Comparison of ENCODE assay signal across 7 mouse cellular contexts in genomic region chr1:74237671-74238070, GRCm38 (mm10). TPM values are rescaled to one million over a fixed set of nuclear protein-coding genes. Genes with fewer than 3 reads are reported as not detected.
DNase-seq lines count a peak whose midpoint lies in the region; ATAC-seq and TF ChIP-seq lines count a peak whose summit lies in the region.

No protein-coding gene starts in this region.

- peak overlapping the region; percentile 68 for H3ac ChIP-seq in C2C12 (ENCODE audit: control insufficient read depth, insufficient read length, low read depth)

- peak overlapping the region; percentile 82 for H3K4me2 ChIP-seq in forebrain, embryonic 16.5 days (ENCODE audit: low read length)
- peak overlapping the region; percentile 85 for H3K4me2 ChIP-seq in liver, embryonic 15.5 days

- H3K27ac ChIP-seq in forebrain, embryonic 16.5 days (ENCODE audit: low read length) = no peak overlapping the region; the same call in 1 of the 2 replicates
- peak overlapping the region; percentile 96 for H3K27ac ChIP-seq in liver, embryonic 15.5 days (replicated peaks)

- no peaks in the 10 kb centered on the region for H3K9me3 ChIP-seq in forebrain, embryonic 16.5 days (ENCODE audit: control insufficient read depth, low read length)
- no peaks in the 10 kb centered on the region for H3K9me3 ChIP-seq in liver, embryonic 15.5 days (replicated peaks)

- no peak for ATAC-seq in forebrain, embryonic 16.5 days
- ATAC-seq in liver, embryonic 15.5 days (ENCODE audit: insufficient read depth) = no peak

- H3K36me3 ChIP-seq in C2C12 (ENCODE audit: control insufficient read depth, insufficient read depth) = peaks cover 6% of the 10 kb centered on the region
- no peaks in the 10 kb centered on the region for H3K36me3 ChIP-seq in forebrain, embryonic 16.5 days (ENCODE audit: control insufficient read depth, insufficient read depth)
- H3K36me3 ChIP-seq in liver, embryonic 15.5 days (replicated peaks) = no peaks in the 10 kb centered on the region; the same call in 1 of the 2 replicates

- peaks cover 58% of the 10 kb centered on the region for H3K79me3 ChIP-seq in C2C12 (ENCODE audit: low read depth)

- 39% methylated on average over 5 of the region's 5 CpGs for WGBS in forebrain, embryonic 16.5 days
- 7% methylated on average over 5 of the region's 5 CpGs for WGBS in liver, embryonic 15.5 days (ENCODE audit: insufficient replicate concordance)

- H3K4me3 ChIP-seq in C2C12 (ENCODE audit: insufficient read depth, poor library complexity, severe bottlenecking) = peak overlapping the region; percentile 92
- peak overlapping the region; percentile 99 for H3K4me3 ChIP-seq in forebrain, embryonic 16.5 days (replicated peaks; ENCODE audit: low read length)
- peak overlapping the region; percentile 92 for H3K4me3 ChIP-seq in liver, embryonic 15.5 days (replicated peaks)

- peaks cover 31% of the 10 kb centered on the region for H3K4me1 ChIP-seq in forebrain, embryonic 16.5 days (replicated peaks; ENCODE audit: control insufficient read depth, insufficient read depth, low read length)
- peaks cover 58% of the 10 kb centered on the region for H3K4me1 ChIP-seq in liver, embryonic 15.5 days (replicated peaks)

- TF ChIP-seq CTCF in C2C12 (IDR thresholded peaks at IDR 0.05; ENCODE audit: control insufficient read depth, insufficient read depth, insufficient read length) = no peak

- H3K9ac ChIP-seq in forebrain, embryonic 16.5 days (replicated peaks; ENCODE audit: low read depth, low read length) = peak overlapping the region; percentile 91
- peak overlapping the region; percentile 93 for H3K9ac ChIP-seq in liver, embryonic 15.5 days

- DNase-seq in 416B (ENCODE audit: low read depth) = peak; percentile 59
- DNase-seq in frontal cortex, postnatal 36 days (ENCODE audit: low spot score in 2 of 2) = no peak
- no peak for DNase-seq in gastrocnemius, postnatal 10 days
- no peak for DNase-seq in cerebellum, adult 8-10 months

- H3K27me3 ChIP-seq in C2C12 (ENCODE audit: control insufficient read depth, insufficient read depth, insufficient read length) = no peaks in the 10 kb centered on the region
- no peaks in the 10 kb centered on the region for H3K27me3 ChIP-seq in forebrain, embryonic 16.5 days (replicated peaks; ENCODE audit: control insufficient read depth, insufficient read depth, low read length)
- no peaks in the 10 kb centered on the region for H3K27me3 ChIP-seq in liver, embryonic 15.5 days

- H3K79me2 ChIP-seq in C2C12 (ENCODE audit: control insufficient read depth, insufficient read depth) = peaks cover 63% of the 10 kb centered on the region

TF ChIP-seq in C2C12, 6 proteins besides CTCF, POLR2A, EP300 and RAD21:
- TF ChIP-seq CEBPB (IDR thresholded peaks at IDR 0.05; ENCODE audit: low read depth) (no peak), FOSL1 (IDR thresholded peaks at IDR 0.05; ENCODE audit: insufficient read depth, low read length, poor library complexity, severe bottlenecking) (no peak), MYOD1 (IDR thresholded peaks at IDR 0.05; ENCODE audit: control insufficient read depth, insufficient read length, low read depth) (no peak), USF1 (IDR thresholded peaks at IDR 0.05; ENCODE audit: low read depth) (no peak), MYOG (IDR thresholded peaks at IDR 0.05; ENCODE audit: control insufficient read depth, extremely low read depth, insufficient read length) (no peak), MAX (IDR thresholded peaks at IDR 0.05) (no peak)

RNA-seq across cellular contexts. Expression of gene Arpc2, which starts 1.8 kb away (rescaled TPM):
- 281 TPM for polyA plus RNA-seq in C2C12 (2012; fragmentation: generic; extraction: Trizol)
- polyA plus RNA-seq in forebrain, embryonic 16.5 days (2015; fragmentation: Nextera tagmentation; extraction: Ambion mirVana) = 413 and 455 TPM in 2 replicates
- 176 and 191 TPM in 2 replicates for polyA plus RNA-seq in liver, embryonic 15.5 days (2015; fragmentation: Nextera tagmentation; extraction: Ambion mirVana)
- 100 to 1,000 TPM; 104 to 116 TPM for total RNA-seq in gastrocnemius, postnatal 10 days (2021)

RNA-seq across cellular contexts. Expression of gene Gpbar1, which starts 40.7 kb away (rescaled TPM):
- polyA plus RNA-seq in C2C12 (2012; fragmentation: generic; extraction: Trizol) = not detected
- polyA plus RNA-seq in forebrain, embryonic 16.5 days (2015; fragmentation: Nextera tagmentation; extraction: Ambion mirVana) = 0.20 TPM in 1 of 2 replicates, not detected in the other
- 0.29 and 0.68 TPM in 2 replicates for polyA plus RNA-seq in liver, embryonic 15.5 days (2015; fragmentation: Nextera tagmentation; extraction: Ambion mirVana)
- total RNA-seq in gastrocnemius, postnatal 10 days (2021) = under 1 TPM in 1 of 2 experiments, not detected in 1; 0.25 TPM

RNA-seq across cellular contexts. Expression of gene Cxcr1, which starts 43.2 kb away (rescaled TPM):
- polyA plus RNA-seq in C2C12 (2012; fragmentation: generic; extraction: Trizol) = not detected
- not detected in 2 replicates for polyA plus RNA-seq in forebrain, embryonic 16.5 days (2015; fragmentation: Nextera tagmentation; extraction: Ambion mirVana)
- polyA plus RNA-seq in liver, embryonic 15.5 days (2015; fragmentation: Nextera tagmentation; extraction: Ambion mirVana) = not detected in 2 replicates
- total RNA-seq in gastrocnemius, postnatal 10 days (2021) = not detected

RNA-seq across cellular contexts. Expression of gene Aamp, which starts 46.9 kb away (rescaled TPM):
- polyA plus RNA-seq in C2C12 (2012; fragmentation: generic; extraction: Trizol) = 123 TPM
- polyA plus RNA-seq in forebrain, embryonic 16.5 days (2015; fragmentation: Nextera tagmentation; extraction: Ambion mirVana) = 216 and 225 TPM in 2 replicates
- 93.1 and 113 TPM in 2 replicates for polyA plus RNA-seq in liver, embryonic 15.5 days (2015; fragmentation: Nextera tagmentation; extraction: Ambion mirVana)
- total RNA-seq in gastrocnemius, postnatal 10 days (2021) = 10 to 100 TPM; 90.7 to 94.4 TPM

RNA-seq across cellular contexts. Expression of gene Pnkd, which starts 47.1 kb away (rescaled TPM):
- 68.0 TPM for polyA plus RNA-seq in C2C12 (2012; fragmentation: generic; extraction: Trizol)
- polyA plus RNA-seq in forebrain, embryonic 16.5 days (2015; fragmentation: Nextera tagmentation; extraction: Ambion mirVana) = 98.4 and 105 TPM in 2 replicates
- polyA plus RNA-seq in liver, embryonic 15.5 days (2015; fragmentation: Nextera tagmentation; extraction: Ambion mirVana) = 32.0 and 34.7 TPM in 2 replicates
- 10 to 100 TPM; 69.7 to 70.5 TPM for total RNA-seq in gastrocnemius, postnatal 10 days (2021)
